Mouse (Mus musculus): ENCODE measurements at regions not wholly inside any gene's neighbourhood (a gene's known extent, or its start where the extent isn't known, plus 50 kb on each side); places are given as distances from the start of the nearest gene placed in this dataset.

DNA sequence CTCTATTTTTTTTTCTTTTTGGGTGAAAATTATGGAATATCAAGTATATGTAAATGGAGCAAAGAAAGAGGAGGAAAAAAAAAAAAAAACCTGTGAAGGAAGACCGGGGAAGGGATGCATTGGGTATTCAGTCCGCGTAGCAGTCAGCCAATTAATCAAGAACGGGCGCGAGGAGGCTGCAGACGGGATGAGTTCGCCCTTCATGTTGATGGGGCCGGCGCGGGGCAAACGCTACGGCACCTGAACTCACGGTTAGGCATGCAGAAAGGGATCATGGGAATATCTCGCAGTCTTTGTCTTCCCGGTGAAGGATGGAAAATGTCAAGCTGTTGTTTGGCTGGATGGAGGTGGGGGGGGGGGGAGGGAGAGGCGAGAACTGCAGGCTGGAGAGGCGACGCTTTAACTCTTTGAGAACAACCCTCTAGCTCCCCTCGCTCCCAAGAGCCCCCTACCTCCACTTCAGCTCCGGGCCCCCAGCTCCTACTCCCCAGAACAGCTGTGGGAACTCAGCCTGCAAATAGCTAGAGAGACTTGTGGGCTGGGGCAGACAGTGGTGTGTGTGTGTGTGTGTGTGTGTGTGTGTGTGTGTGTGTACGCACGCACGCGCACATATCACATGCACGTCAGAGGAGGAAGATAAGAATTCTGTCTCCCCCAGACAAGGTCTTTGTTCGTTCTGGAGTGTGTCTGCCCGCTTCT, 210.7 kb downstream of the Gm26897 start:
- no peak for DNase-seq (ENCODE audit: low read depth, low spot score)

DNA sequence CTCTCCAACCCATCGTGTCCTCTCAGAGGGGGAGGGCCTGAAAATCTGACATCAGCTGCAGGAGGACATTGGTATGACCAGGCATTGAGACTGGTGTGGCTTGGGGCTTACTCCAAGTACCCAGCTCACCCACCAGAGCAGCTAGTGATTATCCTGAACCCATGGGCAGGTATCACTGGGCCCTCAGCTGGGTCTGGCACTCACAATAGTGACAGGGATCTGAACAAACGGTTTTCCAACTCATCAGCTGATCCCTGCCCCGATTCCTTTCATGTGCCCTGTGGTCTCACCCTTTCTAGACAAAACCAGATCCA, 211.2 kb downstream of the Gm26897 start:
- no peak for DNase-seq (ENCODE audit: low read depth, low spot score)

DNA sequence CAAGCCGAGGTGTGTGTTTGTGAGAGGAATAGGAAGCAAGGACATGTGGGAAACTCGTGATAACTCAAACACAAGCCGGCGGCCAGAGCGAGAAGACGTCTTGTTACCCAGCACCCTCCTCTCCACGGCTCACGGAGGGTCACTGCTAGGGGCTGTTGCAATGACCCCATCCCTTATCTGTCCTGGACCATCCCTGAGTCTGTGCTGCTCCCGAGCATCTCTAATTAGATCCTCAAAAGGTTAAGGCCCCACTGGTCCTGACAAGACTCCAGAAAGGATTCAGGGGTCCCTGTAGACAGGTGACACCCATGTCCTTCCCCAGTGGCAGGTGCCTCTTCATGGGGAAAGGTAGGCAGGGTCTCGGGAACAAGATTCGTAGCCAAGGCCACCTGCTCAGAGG, 212.6 kb downstream of the Gm26897 start:
- DNase-seq (ENCODE audit: low read depth, low spot score): no peak

DNA sequence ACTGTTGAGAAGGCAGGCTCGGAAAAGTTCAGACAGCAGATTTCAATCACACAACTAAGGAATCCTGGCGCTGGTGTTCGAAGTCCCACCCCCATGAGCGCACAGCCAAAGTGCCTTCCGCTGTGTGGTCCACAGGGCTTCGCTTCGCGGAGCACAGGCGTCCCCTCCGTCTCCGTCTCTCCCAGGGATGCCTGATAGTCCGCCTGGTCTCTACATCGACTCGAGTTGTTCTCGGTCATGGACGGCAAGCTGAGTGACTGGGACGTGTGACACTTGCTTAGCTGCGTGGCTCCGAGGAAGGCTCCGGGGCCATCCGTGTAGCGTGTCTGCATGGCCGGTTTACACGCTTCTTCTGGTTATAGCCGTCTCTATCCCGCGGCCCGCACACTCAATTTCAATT, 224.0 kb downstream of the Gm26897 start:
- DNase-seq (ENCODE audit: low read depth, low spot score): no peak

DNA sequence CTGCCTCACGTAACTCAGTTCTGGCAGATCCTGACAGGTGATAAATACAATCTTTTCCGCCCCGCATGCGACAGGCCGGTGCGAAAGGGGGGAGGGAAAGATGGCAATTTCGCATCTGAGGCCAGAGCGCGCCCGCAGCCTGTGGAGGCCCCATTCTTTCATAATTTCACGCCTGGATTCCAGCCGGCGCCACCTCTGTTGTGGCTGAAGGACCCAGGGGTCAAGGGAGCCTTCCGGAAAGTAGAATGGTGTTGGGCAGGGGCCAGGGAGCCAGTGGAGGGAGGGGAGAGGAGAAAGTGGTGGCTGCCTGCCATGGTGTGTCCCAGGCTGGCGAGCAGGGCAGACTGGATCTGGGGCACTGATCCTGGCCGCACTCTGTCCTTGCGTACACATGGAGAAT, 224.5 kb downstream of the Gm26897 start:
- DNase-seq (ENCODE audit: low read depth, low spot score): no peak

DNA sequence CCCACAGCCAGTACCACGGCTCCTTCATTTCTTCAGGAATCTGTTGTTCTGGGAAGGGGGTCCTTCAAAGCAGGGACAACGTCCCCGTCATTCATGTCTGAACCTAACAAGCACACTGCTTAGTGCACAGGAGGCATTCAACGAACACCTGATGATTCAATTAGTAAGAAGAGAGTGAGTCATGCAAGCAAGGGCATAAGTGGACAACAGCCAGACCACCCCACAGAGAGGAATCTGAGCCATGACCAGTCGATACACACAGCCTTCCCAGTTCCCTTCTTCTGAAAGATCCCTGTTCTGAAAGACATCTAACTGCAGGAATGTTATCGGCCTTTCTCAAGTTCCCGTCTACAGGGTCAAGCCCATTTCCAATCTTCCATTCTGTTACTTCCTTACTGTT, 231.6 kb downstream of the Gm26897 start:
- DNase-seq (ENCODE audit: low read depth, low spot score): no peak

DNA sequence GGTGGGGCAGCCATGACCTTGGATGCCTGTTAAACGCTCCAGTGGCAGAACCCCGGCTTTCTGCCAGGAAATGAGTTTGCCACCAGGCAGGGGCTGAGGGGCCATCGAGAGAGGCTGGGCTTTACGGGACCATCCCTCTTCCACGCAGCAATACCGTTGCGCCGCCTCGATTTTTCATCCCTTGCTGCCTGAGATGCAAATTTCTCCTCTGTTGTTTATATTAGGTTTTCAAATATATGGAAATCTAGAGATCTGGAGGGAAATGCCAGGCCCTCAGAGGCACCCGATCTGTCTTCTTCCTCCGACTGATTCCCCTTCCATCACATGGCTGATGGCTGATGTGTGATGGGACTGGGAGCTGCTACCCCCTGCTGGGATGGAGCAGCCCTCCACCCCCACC, 234.4 kb downstream of the Gm26897 start:
- DNase-seq (ENCODE audit: low read depth, low spot score): no peak

DNA sequence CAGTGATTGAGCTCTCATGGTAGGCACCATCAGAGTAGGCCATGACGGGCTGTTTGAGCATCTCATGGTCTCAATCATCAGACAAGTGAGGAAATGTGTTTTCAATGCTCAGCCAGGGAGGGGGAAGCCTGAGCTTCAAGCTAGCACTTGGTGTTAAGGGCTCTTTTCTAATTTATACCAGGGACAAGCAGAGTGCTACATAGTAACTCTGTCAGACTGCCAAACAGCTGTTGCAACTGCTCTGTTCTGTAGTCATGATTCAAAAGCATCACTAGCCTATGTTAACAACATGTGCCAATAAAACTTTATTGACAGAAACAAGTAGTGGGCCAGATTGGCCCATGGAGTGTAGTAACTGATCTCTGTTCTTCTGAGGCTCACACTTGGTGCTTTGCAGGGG, 235.0 kb downstream of the Gm26897 start:
- no peak for DNase-seq (ENCODE audit: low read depth, low spot score)

DNA sequence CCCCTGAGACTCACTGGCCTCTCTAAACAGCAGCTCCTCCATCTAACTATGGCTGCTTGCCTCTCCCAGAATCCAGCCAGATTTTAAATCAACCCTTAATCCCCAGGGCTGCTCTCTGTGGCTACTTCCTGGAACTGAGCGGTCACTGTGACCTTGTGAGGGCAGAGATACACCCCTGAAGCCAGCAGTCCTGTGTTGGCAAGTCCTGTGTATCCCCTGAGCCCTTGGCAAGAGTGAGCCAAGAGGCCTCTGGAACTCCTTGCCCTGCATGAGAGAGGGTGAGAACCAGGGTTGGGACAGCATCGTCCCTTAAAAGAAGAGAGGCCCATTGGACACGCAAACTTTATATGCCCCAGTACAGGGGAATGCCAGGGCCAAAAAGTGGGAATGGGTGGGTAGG, 237.5 kb downstream of the Gm26897 start:
- DNase-seq (ENCODE audit: low read depth, low spot score): no peak

DNA sequence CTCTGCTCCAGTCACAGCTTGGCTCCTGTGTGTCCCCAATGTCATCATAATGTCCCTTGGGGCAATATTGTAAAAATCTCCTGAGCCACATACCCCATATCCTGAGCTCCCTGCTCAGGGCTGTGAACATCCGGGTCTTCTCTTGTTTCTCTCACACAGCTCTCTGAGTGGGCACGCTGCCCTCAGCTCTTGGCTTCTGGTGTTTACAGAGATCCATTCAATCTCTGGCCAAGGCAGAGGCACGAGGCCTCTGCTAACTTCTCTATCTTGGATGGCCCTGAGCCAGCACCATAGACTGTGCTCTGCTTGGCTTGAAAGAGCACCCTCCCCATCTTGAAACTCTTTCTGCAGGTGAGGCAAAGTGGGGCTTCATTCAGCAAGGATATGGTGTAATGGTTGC, 238.2 kb downstream of the Gm26897 start:
- no peak for DNase-seq (ENCODE audit: low read depth, low spot score)

DNA sequence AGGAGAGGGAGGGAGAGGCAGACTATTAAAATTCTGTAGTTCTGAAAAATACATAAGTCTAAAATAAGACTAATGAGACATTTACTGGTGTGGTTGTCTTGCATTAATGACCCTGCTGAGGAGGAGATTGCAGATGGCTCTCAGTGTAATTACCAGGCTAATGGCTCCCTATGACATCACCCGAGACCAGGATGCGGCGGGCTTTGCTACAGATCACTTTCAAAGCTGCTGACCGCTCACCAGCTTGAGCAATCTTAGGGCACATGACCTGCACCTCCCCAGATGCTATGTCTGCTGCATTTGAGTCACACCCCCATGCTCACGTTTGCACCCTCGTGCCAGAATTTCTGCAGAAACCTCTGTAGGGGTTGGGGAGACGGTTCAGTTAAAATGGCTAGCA, 242.0 kb downstream of the Gm26897 start:
- no peak for DNase-seq (ENCODE audit: low read depth, low spot score)

DNA sequence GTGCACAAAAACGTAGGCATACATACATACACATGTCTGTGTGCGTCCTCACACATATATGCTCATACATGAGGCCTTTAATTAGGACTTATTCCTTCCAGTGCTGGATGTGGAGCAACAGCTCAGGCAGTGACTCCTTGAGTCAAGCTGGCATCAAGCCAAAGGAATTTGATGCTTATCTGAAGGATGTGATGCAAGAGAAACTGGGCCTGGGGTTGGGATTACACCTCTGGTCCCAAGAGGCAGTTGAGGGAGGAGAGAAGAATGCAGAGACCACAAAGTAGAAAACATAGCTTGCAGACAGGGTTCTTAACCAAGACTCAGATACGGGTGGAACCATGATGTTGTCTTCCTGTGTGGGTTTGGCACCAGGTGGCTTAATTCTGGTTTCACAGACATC, 245.9 kb downstream of the Gm26897 start:
- DNase-seq (ENCODE audit: low read depth, low spot score): no peak

DNA sequence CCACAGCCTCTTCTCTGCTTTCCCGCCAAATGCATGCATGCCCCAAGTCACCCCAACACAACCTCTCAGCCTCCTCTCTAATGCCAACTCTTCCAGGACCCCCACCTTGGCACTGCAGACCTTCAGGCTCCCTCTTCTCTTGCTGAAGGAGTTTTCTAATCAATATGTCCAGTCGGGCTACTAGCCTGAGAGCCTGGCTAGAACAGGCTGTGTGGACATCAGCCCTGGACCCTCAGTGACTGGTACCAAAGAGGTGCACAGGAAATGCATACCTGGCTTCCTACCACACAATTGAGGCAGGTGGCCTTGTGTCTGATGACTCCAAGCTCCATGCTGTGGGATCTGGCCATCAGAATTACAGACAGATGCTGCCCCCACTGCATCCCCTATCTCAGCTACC, 248.4 kb downstream of the Gm26897 start:
- no peak for DNase-seq (ENCODE audit: low read depth, low spot score)

DNA sequence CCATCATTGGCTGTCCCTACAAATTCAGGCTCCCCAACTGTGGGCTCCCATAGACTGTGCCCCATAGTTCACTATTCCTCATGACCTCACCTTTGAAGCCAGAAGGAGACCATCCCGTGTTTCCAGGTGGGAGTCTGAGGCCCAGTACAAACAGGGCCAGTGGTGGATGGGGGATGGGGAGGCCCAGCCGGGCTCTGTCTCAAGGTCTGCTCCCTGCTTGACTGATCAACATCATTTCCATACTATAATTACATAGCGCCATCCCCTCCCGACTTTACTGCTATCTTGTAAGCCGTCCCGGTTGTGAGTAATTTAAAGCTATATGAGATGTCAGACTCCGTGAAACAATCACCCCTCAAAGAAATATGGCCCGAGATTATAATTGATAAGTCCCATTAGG, 252.3 kb downstream of the Gm26897 start:
- no peak for DNase-seq (ENCODE audit: low read depth, low spot score)

DNA sequence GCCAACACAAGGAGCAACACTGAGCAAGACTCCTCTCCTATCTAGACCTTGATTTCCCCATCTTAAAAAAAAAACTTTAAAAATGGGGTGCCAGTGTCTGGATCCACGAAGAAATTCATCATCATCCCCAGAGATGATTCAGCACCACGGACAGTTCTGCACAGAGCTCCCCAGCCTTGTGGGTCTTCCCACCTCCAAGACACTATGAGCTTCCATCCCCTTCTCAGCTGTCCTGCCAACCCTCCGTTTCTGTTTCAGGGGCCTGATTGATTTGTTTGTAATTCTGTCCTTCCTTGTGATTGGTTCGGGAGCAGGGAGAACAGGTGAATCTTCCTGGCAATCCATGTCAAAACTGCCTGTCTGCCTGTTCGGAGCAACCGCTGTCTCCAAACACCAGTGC, 253.3 kb downstream of the Gm26897 start:
- peak; percentile 43 for DNase-seq (ENCODE audit: low read depth, low spot score)

DNA sequence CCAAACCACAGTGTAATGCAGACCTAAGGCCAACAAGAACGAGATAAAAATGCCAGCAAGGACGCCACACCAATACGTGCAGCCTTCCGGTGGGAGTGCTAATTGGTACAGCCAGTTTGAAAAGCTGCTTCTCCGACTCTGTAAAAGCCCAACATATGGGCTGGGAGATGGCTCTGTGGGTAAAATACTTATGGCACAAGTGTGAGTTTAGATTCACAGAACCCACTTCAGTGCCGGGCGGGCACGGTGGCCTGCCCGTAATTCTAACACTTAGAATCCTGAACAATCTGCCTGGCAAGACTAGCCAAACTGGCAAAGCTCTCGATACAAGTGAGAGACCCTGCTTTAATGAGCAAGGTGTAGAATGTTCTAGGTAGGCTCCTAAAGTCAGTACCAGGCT, 258.1 kb downstream of the Gm26897 start:
- no peak for DNase-seq (ENCODE audit: low read depth, low spot score)

DNA sequence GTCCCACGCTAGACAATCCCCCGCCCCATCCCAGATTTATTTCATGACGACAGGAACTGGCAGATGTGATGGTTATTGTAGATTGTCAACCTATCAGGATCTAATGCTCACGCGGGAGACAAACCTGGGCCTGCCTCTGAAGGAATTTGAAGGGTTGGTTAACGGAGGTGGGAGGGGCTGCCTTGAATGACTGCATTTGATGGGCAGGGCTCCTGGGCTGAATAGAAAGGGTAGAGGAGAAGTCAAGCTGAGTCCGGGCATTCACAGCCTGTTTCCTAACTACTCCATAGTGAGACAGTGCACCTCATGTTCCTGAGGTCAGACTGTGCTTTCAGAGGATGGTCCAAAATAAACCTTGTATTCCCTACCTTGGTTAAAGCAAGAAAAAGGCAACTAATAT, 259.1 kb downstream of the Cryba4 start:
- DNase-seq (ENCODE audit: low read depth, low spot score): no peak

DNA sequence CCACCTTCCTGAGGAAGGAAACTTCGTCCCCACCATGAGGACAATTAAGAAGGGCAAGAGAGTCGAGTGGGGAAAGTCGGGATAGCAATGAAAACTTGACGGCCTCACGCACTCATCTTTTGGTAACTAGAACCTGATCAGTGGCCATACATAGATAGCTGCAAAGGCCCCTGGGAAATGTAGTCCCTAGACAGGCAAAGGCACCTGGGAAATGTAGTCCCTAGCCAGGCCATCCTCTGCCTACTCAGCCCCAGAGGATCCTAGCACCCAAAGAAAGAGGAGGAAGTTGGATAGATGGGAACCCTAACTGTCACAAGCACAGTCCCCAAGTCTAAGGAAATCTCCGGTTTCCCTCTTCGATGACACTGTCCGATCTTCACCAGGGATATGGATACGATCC, 258.4 kb downstream of the Cryba4 start:
- DNase-seq (ENCODE audit: low read depth, low spot score): no peak

DNA sequence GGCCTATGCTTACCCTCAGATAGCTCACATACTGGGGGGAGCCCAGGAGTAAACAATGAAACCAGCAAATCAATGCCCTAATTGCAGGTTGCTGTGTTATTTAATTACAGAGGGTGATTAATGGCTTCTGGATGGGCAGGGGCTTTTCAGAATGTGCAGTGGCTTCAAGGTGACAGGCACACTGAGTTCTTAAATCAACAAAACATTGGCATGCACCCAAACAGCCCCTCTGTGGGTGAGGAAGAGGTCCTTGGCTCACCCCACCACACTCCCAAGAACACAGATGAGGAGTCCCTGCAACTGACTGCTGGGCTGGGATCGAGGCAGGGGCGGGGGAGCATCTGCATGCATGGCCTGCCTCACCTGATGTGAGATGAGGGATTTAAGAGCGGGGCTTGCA, 255.5 kb downstream of the Cryba4 start:
- no peak for DNase-seq (ENCODE audit: low read depth, low spot score)

DNA sequence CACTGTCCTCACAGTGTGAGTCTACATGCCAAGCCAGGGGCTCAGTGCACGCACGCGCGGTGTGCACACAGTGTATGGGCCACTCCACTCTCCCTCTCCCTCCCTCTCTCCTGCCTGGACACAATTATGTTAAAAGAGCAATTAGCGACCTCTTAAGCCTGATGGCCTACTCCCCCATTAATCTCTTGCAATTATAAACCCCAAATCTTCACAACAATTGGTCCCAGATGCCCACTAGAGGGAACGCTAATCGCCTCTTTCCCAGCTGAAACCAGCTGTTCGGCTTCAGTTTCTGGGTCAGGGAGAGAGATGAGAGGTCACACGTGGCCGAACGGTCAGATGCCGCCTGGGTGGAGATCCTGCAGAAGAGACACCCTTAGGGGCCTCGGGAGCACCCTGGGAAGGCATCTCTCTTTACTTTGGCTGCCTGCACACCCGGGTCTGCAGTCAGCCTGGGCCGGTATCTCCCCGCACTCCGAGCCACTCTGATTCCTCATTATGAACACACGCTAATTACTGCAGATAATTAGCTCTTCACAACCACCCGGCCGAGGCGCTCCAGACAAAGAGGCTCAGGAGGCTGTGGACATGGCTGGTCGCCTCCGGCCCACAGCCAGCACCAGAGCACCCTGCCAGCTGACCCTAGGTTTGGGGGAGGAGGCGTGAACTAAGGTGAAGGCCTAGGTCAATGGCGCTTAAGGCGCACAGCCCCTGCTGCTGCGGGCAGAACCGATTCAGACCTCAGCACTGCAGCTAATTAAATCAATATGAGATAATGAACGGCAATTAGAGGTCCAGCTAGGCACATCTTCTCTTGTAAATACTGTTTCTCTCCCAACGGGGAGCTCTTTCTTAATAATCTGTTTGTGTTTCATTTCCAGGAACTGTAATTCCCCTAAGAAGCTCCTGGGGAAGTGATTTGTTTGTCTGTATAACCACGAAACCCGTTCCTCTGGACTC, 250.3 kb downstream of the Cryba4 start:
- peak; percentile 55 for DNase-seq (ENCODE audit: low read depth, low spot score)

DNA sequence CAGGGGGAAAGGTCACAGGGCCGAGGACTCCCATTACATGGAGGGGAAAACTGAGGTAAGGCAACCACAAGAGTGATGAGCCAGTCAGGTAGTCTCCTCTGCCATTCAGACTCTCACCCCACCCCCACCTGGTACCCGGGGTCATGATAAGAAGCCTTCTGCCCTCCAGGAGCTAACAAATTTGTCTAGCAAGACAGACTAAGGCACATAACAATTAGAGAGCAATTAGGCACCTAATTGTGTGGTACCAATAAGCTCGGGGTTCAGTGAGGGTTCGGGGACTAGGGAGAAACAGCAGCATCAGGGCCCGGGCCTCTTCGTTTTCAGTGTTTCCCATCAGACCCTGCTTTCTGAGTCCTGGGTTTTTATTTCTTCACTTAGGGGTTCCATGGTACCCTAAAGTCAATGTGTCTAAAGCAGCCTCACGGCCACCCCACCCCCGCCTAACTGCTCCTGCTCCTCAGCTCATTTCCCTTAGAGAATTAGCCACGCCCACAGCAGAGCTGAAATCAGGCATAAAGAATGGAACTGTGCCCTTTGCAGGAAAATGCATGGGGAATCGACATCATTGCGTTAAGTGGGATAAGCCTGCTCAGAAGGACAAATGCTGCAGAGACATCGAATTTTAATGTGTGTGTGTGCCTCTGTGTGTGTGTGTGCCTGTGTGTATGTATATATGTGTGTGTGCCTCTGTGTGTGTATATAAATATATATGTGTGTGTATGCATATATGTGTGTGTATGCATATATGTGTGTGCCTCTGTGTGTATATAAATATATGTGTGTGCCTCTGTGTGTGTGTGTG, 249.3 kb downstream of the Cryba4 start:
- no peak for DNase-seq (ENCODE audit: low read depth, low spot score)

DNA sequence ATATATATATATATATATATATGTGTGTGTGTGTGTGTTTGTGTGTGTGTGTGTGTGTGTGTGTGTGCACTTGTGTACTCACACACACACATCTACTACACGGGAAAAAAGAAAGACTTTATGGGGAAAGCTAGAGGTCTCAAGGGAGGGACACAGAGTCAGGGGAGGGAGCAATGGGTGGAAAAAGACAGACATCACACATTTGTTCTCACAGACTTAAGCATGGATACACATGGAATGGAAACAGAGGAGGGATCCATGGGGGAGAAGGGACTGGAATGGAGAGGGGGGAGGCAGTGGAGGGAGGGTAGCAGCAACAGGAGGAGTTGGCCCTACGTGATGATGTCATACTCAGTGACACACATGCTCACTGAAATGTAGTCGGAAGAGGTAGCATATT, 248.3 kb downstream of the Cryba4 start:
- no peak for DNase-seq (ENCODE audit: low read depth, low spot score)
